Mouse (Mus musculus) stomach, embryonic 14.5 days (tissue): ENCODE measurements around the gene Carns1. TPM values are rescaled to one million over a fixed set of nuclear protein-coding genes. Genes with fewer than 3 reads are reported as not detected.
"Not testable (repeated sequence)": the region's sequence is repeated elsewhere in the genome, so short reads cannot be mapped to it uniquely, and the experiment has no call there.

Source experiments
- ATAC-seq: fragments of 200-750 bp; cut with Nextera tagmentation; 2 replicates; pipeline ENCODE4 v1.8.0; 2017; ENCODE audit warnings: low read depth, moderate TSS enrichment; ENCODE audit not compliant: insufficient number of reproducible peaks, insufficient read depth, low FRiP score
- H3K27ac ChIP-seq: fragments of 300-500 bp; sonication (generic); 2 replicates; pipeline ENCODE4 v1.5.1; 2014; ENCODE audit warnings: mild to moderate bottlenecking, low read length, moderate library complexity, mixed read lengths
- H3K27me3 ChIP-seq: fragments of 300-500 bp; sonication (generic); 2 replicates; pipeline ENCODE4 v1.6.1; 2014; ENCODE audit warnings: low read length, control low read depth, mixed read lengths; ENCODE audit not compliant: control insufficient read depth, insufficient read depth
- H3K36me3 ChIP-seq: fragments of 300-500 bp; sonication (generic); 2 replicates; pipeline ENCODE4 v1.6.1; 2014; ENCODE audit warnings: mild to moderate bottlenecking, control low read depth, low read length, moderate library complexity, mixed read lengths; ENCODE audit not compliant: control insufficient read depth, insufficient read depth
- H3K4me1 ChIP-seq: fragments of 300-500 bp; sonication (generic); 2 replicates; pipeline ENCODE4 v1.6.1; 2014; ENCODE audit warnings: low read length, control low read depth, mixed read lengths; ENCODE audit not compliant: control insufficient read depth, insufficient read depth
- H3K4me2 ChIP-seq: fragments of 300-500 bp; sonication (generic); replicated peaks from 2 replicates; pipeline ENCODE4 v1.6.1; 2014; ENCODE audit warnings: low read depth, low read length, control low read depth
- H3K4me3 ChIP-seq: fragments of 300-500 bp; sonication (generic); 2 replicates; pipeline ENCODE4 v1.5.1; 2014; ENCODE audit warnings: low read depth, low read length, control low read depth
- H3K9ac ChIP-seq: fragments of 300-500 bp; sonication (generic); replicated peaks from 2 replicates; pipeline ENCODE4 v1.6.1; 2014; ENCODE audit warnings: low read depth, mild to moderate bottlenecking, control low read depth, low read length, moderate library complexity, mixed read lengths
- H3K9me3 ChIP-seq: fragments of 300-500 bp; sonication (generic); 2 replicates; pipeline ENCODE4 v1.6.1; 2016; ENCODE audit warnings: low read depth, low read length, control low read depth; ENCODE audit not compliant: control insufficient read depth
- WGBS: fragments of 180-500 bp; shearing (Covaris S2); extraction: QIAGEN DNeasy Blood & Tissue Kit; methylation state at CpG from one replicate; pipeline ENCODE4 v1.1.7; 2014; 5-methylcytosine and 5-hydroxymethylcytosine counted together
- polyA plus RNA-seq: library from polyadenylated mRNA; unstranded; fragments of >200 nt; fragmentation: Nextera tagmentation; extraction: Ambion mirVana; gene quantifications from 2 replicates; pipeline ENCODE4 v1.2.1, GENCODE M21; 2014

The Carns1 gene
- polyA plus RNA-seq, 1 experiment from 2014 or later: 0.90 TPM

- 78% methylated on average over 5 of the region's 5 CpGs for WGBS
- no peaks in the 10 kb centered on the region for H3K27me3 ChIP-seq
Observed at GRCm38 (mm10) chr19:4136463-4136862, 38.8 kb downstream of the Carns1 start.

GRCm38 (mm10) chr19:4135963-4136345, 39.3 kb downstream of the Carns1 start:
- not testable (repeated sequence) for H3K9me3 ChIP-seq, H3K27me3 ChIP-seq, H3K4me1 ChIP-seq, H3K4me2 ChIP-seq, H3K9ac ChIP-seq, H3K4me3 ChIP-seq, H3K27ac ChIP-seq
- H3K36me3 ChIP-seq: peaks cover 22% of the 10 kb centered on the region
- ATAC-seq: peak; percentile 10; the same call in 1 of the 2 replicates
- WGBS: 19% methylated on average over 8 of the region's 8 CpGs

More at GRCm38 (mm10) chr19:4136463-4136862, 38.8 kb downstream of the Carns1 start:
- H3K4me1 ChIP-seq: no peaks in the 10 kb centered on the region
- H3K9me3 ChIP-seq: no peaks in the 10 kb centered on the region
- H3K9ac ChIP-seq: no peak overlapping the region
- H3K4me2 ChIP-seq: no peak overlapping the region
- H3K4me3 ChIP-seq: no peak overlapping the region
- ATAC-seq: no peak
- peaks cover 17% of the 10 kb centered on the region for H3K36me3 ChIP-seq
- H3K27ac ChIP-seq: no peak overlapping the region

- WGBS: 76% methylated on average over 6 of the region's 6 CpGs
- not testable (repeated sequence) for H3K9ac ChIP-seq, H3K4me1 ChIP-seq, H3K27me3 ChIP-seq, H3K9me3 ChIP-seq, H3K27ac ChIP-seq, ATAC-seq, H3K4me2 ChIP-seq, H3K4me3 ChIP-seq
- peaks cover 23% of the 10 kb centered on the region for H3K36me3 ChIP-seq
Observed at GRCm38 (mm10) chr19:4135229-4135962, 39.9 kb downstream of the Carns1 start.

- no peak for ATAC-seq
- no peaks in the 10 kb centered on the region for H3K27me3 ChIP-seq
Observed at GRCm38 (mm10) chr19:4134354-4134753, 40.9 kb downstream of the Carns1 start.

GRCm38 (mm10) chr19:4131768-4132167, 43.5 kb downstream of the Carns1 start:
- H3K4me3 ChIP-seq: no peak overlapping the region
- H3K36me3 ChIP-seq: peaks cover 34% of the 10 kb centered on the region
- H3K4me1 ChIP-seq: peaks cover 7% of the 10 kb centered on the region
- H3K9ac ChIP-seq: no peak overlapping the region
- no peak overlapping the region for H3K27ac ChIP-seq
- no peak overlapping the region for H3K4me2 ChIP-seq
- 76% methylated on average over 2 of the region's 2 CpGs for WGBS
- no peaks in the 10 kb centered on the region for H3K27me3 ChIP-seq
- no peaks in the 10 kb centered on the region for H3K9me3 ChIP-seq
- no peak for ATAC-seq

More at GRCm38 (mm10) chr19:4134354-4134753, 40.9 kb downstream of the Carns1 start:
- H3K4me3 ChIP-seq: no peak overlapping the region
- no peak overlapping the region for H3K4me2 ChIP-seq
- H3K4me1 ChIP-seq: no peaks in the 10 kb centered on the region
- H3K27ac ChIP-seq: no peak overlapping the region
- no peaks in the 10 kb centered on the region for H3K9me3 ChIP-seq
- H3K36me3 ChIP-seq: peaks cover 30% of the 10 kb centered on the region
- no peak overlapping the region for H3K9ac ChIP-seq
- WGBS: 78% methylated on average over 4 of the region's 4 CpGs

GRCm38 (mm10) chr19:4131075-4131474, 44.2 kb downstream of the Carns1 start:
- H3K4me1 ChIP-seq: peaks cover 11% of the 10 kb centered on the region
- no peak overlapping the region for H3K4me2 ChIP-seq
- H3K9ac ChIP-seq: no peak overlapping the region
- no peak for ATAC-seq
- peaks cover 34% of the 10 kb centered on the region for H3K36me3 ChIP-seq
- H3K27ac ChIP-seq: no peak overlapping the region
- H3K9me3 ChIP-seq: no peaks in the 10 kb centered on the region
- H3K27me3 ChIP-seq: no peaks in the 10 kb centered on the region
- 95% methylated on average over 5 of the region's 5 CpGs for WGBS
- no peak overlapping the region for H3K4me3 ChIP-seq

GRCm38 (mm10) chr19:4130106-4130505, 45.2 kb downstream of the Carns1 start:
- peaks cover 11% of the 10 kb centered on the region for H3K4me1 ChIP-seq
- H3K27me3 ChIP-seq: no peaks in the 10 kb centered on the region
- no peak overlapping the region for H3K4me3 ChIP-seq
- H3K4me2 ChIP-seq: no peak overlapping the region
- H3K36me3 ChIP-seq: peaks cover 34% of the 10 kb centered on the region
- no peak overlapping the region for H3K9ac ChIP-seq
- H3K27ac ChIP-seq: no peak overlapping the region
- ATAC-seq: no peak
- H3K9me3 ChIP-seq: no peaks in the 10 kb centered on the region
- 86% methylated on average over 4 of the region's 4 CpGs for WGBS

GRCm38 (mm10) chr19:4129462-4129861, 45.8 kb downstream of the Carns1 start:
- H3K27ac ChIP-seq: no peak overlapping the region
- H3K27me3 ChIP-seq: no peaks in the 10 kb centered on the region
- no peak for ATAC-seq
- H3K9ac ChIP-seq: no peak overlapping the region
- 91% methylated on average over 7 of the region's 7 CpGs for WGBS
- H3K4me2 ChIP-seq: no peak overlapping the region
- no peak overlapping the region for H3K4me3 ChIP-seq
- H3K9me3 ChIP-seq: no peaks in the 10 kb centered on the region
- H3K36me3 ChIP-seq: peaks cover 34% of the 10 kb centered on the region
- H3K4me1 ChIP-seq: peaks cover 11% of the 10 kb centered on the region
